Mouse (Mus musculus): ENCODE data around the gene Neurl4. TPM values are rescaled to one million over a fixed set of nuclear protein-coding genes. Genes with fewer than 3 reads are reported as not detected.

The Neurl4 gene
- total and polyA plus RNA-seq, 3 experiments, result 31.5 to 47.1 (median 42.6) TPM

DNA sequence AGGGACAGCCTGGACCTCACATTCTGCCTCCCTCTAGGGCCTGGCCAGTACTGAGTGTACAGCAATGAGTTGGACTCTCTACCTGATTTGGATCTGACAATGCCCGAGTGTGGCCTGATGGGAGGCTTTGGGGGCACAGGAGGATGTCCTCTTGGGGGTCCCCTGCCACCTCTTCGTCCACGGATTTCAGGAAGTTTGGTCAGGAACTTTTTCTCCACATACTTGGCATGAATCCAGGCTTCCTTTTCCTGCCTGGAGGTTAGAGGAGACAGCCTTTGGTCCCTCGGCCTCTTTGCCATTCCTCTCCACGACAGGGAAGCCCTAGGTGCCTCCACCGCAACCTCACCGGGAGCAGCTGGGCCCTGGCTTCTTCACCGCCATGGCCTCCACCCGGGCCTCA lies 16.6 kb upstream of the Neurl4 start:
- peak overlapping the region; percentile 44 for H3K9ac ChIP-seq (ENCODE audit: low read depth, low read length)
- H3K4me3 ChIP-seq, result peak overlapping the region; percentile 28; the same call in 1 of the 2 replicates
- no peaks in the 10 kb centered on the region for H3K27me3 ChIP-seq (ENCODE audit: control insufficient read depth, insufficient read depth, low read length)
- no peaks in the 10 kb centered on the region for H3K36me3 ChIP-seq (ENCODE audit: control insufficient read depth, insufficient read depth, low read length)
- 41% methylated on average over 9 of the region's 9 CpGs for WGBS
- TF ChIP-seq POLR2A (IDR thresholded peaks at IDR 0.05; ENCODE audit: insufficient read depth, low read depth, low read length) (0 out of 2 replicates have a peak, but pooled peaks have one; percentile 27), EP300 (IDR thresholded peaks at IDR 0.05; ENCODE audit: insufficient read depth, low read depth, low read length) (no peak), CTCF (IDR thresholded peaks at IDR 0.05) (no peak)
- intact Hi-C loops (cut with DNase I), result no loop called here
- peaks cover 5% of the 10 kb centered on the region for H3K4me1 ChIP-seq (ENCODE audit: control insufficient read depth, insufficient read depth, low read length)
- H3K79me2 ChIP-seq (replicated peaks; ENCODE audit: control insufficient read depth, insufficient read depth, low read length), result no peaks in the 10 kb centered on the region
- peak overlapping the region; percentile 67 for H3K27ac ChIP-seq
- DNase-seq, result peak in 1 of 2 experiments; percentile 11

DNA sequence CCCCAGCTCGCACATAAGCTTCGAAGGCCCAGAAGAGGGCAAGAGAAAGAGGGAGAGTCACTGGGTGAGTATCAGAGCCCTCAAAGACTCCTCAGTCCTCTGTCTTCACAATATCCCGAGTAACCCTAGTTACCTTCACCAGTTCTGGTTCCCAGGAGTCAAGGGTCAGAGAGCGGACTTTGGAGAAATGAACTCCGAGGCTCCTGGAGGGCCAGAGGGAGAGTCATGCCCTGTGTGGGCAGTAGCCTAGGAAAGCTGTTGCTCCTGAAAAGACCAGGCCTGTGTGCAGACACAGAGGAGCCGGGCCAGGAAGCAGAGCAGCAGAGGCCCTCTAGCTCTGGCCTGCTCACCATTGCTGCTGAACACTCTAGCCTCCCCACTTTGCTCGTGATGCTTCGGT lies 16.2 kb upstream of the Neurl4 start:
- H3K9ac ChIP-seq (ENCODE audit: low read depth, low read length), result peak overlapping the region; percentile 44
- 57% methylated on average over 8 of the region's 8 CpGs for WGBS
- H3K27me3 ChIP-seq (ENCODE audit: control insufficient read depth, insufficient read depth, low read length), result no peaks in the 10 kb centered on the region
- H3K79me2 ChIP-seq (replicated peaks; ENCODE audit: control insufficient read depth, insufficient read depth, low read length), result no peaks in the 10 kb centered on the region
- peaks cover 5% of the 10 kb centered on the region for H3K4me1 ChIP-seq (ENCODE audit: control insufficient read depth, insufficient read depth, low read length)
- peak overlapping the region; percentile 28; the same call in 1 of the 2 replicates for H3K4me3 ChIP-seq
- H3K27ac ChIP-seq, result peak overlapping the region; percentile 67
- intact Hi-C loops (cut with DNase I), result no loop called here
- no peaks in the 10 kb centered on the region for H3K36me3 ChIP-seq (ENCODE audit: control insufficient read depth, insufficient read depth, low read length)
- DNase-seq, result no peak
- TF ChIP-seq EP300 (IDR thresholded peaks at IDR 0.05; ENCODE audit: insufficient read depth, low read depth, low read length) (no peak), CTCF (IDR thresholded peaks at IDR 0.05) (no peak), POLR2A (IDR thresholded peaks at IDR 0.05; ENCODE audit: insufficient read depth, low read depth, low read length) (no peak)

DNA sequence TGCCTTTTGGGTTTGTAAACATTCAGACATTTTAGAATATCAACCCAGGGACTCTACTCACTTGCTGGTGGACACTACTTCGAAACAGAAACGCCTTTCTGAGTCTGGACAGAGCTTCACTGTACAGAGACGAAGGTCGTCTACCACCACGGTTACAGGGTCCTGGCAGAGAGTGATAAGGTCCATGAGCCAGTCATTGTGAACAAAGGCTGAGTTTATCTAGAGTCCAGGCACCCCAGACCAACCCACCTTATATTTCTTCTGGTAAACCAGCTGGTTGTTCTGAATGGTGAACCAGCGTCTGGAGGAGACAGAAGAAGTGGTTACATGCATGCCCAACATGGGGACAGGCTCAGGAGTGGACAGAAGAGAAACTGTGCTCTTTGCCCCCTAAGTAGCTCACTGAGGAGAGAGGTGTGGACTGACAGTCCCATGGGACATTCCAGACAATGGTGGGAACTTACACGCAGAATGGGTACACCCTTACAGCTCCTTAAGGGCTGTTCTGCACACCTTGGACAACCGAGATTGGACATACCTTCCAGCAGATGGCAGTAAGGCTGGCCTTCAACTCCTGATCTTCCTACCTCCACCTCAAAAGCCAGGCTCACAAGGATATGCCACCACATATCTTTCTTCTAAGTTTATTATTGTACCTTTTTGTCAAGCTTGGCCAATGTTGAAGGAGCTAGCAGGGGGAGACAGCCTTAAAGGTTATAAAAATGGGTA lies 13.8 kb upstream of the Neurl4 start:
- TF ChIP-seq CTCF (IDR thresholded peaks at IDR 0.05) (peak; percentile 72), POLR2A (IDR thresholded peaks at IDR 0.05; ENCODE audit: insufficient read depth, low read depth, low read length) (no peak), EP300 (IDR thresholded peaks at IDR 0.05; ENCODE audit: insufficient read depth, low read depth, low read length) (0 out of 2 replicates have a peak, but pooled peaks have one; percentile 29)
- DNase-seq, result peak in 1 of 2 experiments; percentile 14
- H3K4me3 ChIP-seq, result no peak overlapping the region
- no peaks in the 10 kb centered on the region for H3K36me3 ChIP-seq (ENCODE audit: control insufficient read depth, insufficient read depth, low read length)
- H3K27ac ChIP-seq, result peak overlapping the region; percentile 6; the same call in 1 of the 2 replicates
- H3K79me2 ChIP-seq (replicated peaks; ENCODE audit: control insufficient read depth, insufficient read depth, low read length), result no peaks in the 10 kb centered on the region
- H3K27me3 ChIP-seq (ENCODE audit: control insufficient read depth, insufficient read depth, low read length), result no peaks in the 10 kb centered on the region
- intact Hi-C loops (cut with DNase I), result no loop called here
- peaks cover 3% of the 10 kb centered on the region for H3K4me1 ChIP-seq (ENCODE audit: control insufficient read depth, insufficient read depth, low read length)
- no peak overlapping the region for H3K9ac ChIP-seq (ENCODE audit: low read depth, low read length)
- 44% methylated on average over 8 of the region's 8 CpGs for WGBS

DNA sequence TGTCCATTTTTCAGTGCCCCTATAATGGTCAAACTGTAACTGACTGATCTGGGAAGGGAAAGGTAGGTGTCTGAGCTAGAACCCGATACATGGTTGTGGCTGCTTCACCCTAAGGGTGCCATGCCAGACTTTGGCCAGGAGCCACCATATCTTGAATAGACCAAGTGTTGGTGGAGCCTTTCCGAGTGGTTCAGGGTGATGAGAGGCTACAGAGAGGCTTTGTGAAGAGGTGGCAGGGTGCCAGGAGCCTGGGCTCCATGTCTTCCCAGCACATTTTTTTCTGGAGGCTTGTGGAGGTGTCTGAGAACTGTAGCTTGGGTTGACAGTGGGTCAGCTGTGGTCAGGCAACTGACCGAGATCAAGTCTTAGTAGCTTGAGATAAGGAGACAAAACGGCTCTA lies 9.4 kb upstream of the Neurl4 start:
- TF ChIP-seq CTCF (IDR thresholded peaks at IDR 0.05) (no peak), POLR2A (IDR thresholded peaks at IDR 0.05; ENCODE audit: insufficient read depth, low read depth, low read length) (no peak), EP300 (IDR thresholded peaks at IDR 0.05; ENCODE audit: insufficient read depth, low read depth, low read length) (no peak)
- 28% methylated on average over 4 of the region's 4 CpGs for WGBS
- H3K4me1 ChIP-seq (ENCODE audit: control insufficient read depth, insufficient read depth, low read length), result peaks cover 2% of the 10 kb centered on the region; the same call in 1 of the 2 replicates
- H3K79me2 ChIP-seq (replicated peaks; ENCODE audit: control insufficient read depth, insufficient read depth, low read length), result no peaks in the 10 kb centered on the region
- no peak overlapping the region for H3K4me3 ChIP-seq
- DNase-seq, result no peak
- H3K36me3 ChIP-seq (ENCODE audit: control insufficient read depth, insufficient read depth, low read length), result no peaks in the 10 kb centered on the region
- no peak overlapping the region for H3K9ac ChIP-seq (ENCODE audit: low read depth, low read length)
- no peaks in the 10 kb centered on the region for H3K27me3 ChIP-seq (ENCODE audit: control insufficient read depth, insufficient read depth, low read length)
- no peak overlapping the region for H3K27ac ChIP-seq
- intact Hi-C loops (cut with DNase I), result no loop called here

- Histone ChIP-seq H3K79me2 (replicated peaks; ENCODE audit: control insufficient read depth, insufficient read depth, low read length) (no peaks in the 10 kb centered on the region), H3K36me3 (ENCODE audit: control insufficient read depth, insufficient read depth, low read length) (no peaks in the 10 kb centered on the region), H3K27ac (no peak overlapping the region), H3K4me3 (no peak overlapping the region), H3K27me3 (ENCODE audit: control insufficient read depth, insufficient read depth, low read length) (no peaks in the 10 kb centered on the region), H3K9ac (ENCODE audit: low read depth, low read length) (no peak overlapping the region), H3K4me1 (ENCODE audit: control insufficient read depth, insufficient read depth, low read length) (no peaks in the 10 kb centered on the region)
- intact Hi-C loops (cut with DNase I), result no loop called here
- TF ChIP-seq EP300 (IDR thresholded peaks at IDR 0.05; ENCODE audit: insufficient read depth, low read depth, low read length) (no peak), POLR2A (IDR thresholded peaks at IDR 0.05; ENCODE audit: insufficient read depth, low read depth, low read length) (no peak), CTCF (IDR thresholded peaks at IDR 0.05) (no peak)
- 51% methylated on average over 5 of the region's 5 CpGs for WGBS
- peak in 1 of 2 experiments; percentile 62 for DNase-seq
Measured at GRCm38 (mm10) chr11:69894671-69895070, 6.2 kb upstream of the Neurl4 start.

DNA sequence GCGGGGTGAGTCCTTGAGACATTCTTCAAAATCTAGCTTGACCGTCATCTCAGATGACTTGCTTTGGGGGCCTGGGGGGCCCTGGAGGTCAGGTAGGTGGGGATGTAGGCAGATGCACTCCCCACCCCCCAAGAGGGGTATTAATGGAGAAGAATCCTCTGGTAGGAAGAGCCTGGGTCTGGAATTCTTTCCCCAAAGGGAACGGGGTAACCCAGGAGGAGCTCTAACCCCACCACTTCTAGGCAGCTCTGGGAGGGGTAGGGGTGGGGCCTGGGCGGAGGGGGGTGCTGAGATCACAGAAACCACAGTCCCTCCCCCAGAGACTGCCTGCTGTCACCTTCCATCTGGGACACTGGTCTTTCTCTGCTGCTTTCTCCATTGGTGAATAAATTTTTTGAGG lies 5.6 kb upstream of the Neurl4 start, which contains the start of gene Acap1:
Acap1 (minus strand) TSS at position 249 of the 400 bp plus-strand sequence.
- intact Hi-C loops (cut with DNase I), result no loop called here
- H3K36me3 ChIP-seq (ENCODE audit: control insufficient read depth, insufficient read depth, low read length), result no peaks in the 10 kb centered on the region
- no peak within 1 kb of the TSS for H3K4me3 ChIP-seq
- H3K9ac ChIP-seq (ENCODE audit: low read depth, low read length), result no peak within 1 kb of the TSS
- H3K27me3 ChIP-seq (ENCODE audit: control insufficient read depth, insufficient read depth, low read length), result no peaks in the 10 kb centered on the region
- DNase-seq, result no peak
- no peaks in the 10 kb centered on the region for H3K79me2 ChIP-seq (replicated peaks; ENCODE audit: control insufficient read depth, insufficient read depth, low read length)
- no peak within 1 kb of the TSS for H3K27ac ChIP-seq
- peaks cover under 1% of the 10 kb centered on the region; the same call in 1 of the 2 replicates for H3K4me1 ChIP-seq (ENCODE audit: control insufficient read depth, insufficient read depth, low read length)
- 64% methylated on average over 4 of the region's 4 CpGs for WGBS
- TF ChIP-seq CTCF (IDR thresholded peaks at IDR 0.05) (no peak), EP300 (IDR thresholded peaks at IDR 0.05; ENCODE audit: insufficient read depth, low read depth, low read length) (no peak), POLR2A (IDR thresholded peaks at IDR 0.05; ENCODE audit: insufficient read depth, low read depth, low read length) (no peak)
